Mouse (Mus musculus) megakaryocyte, adult 5-6 weeks (primary cell): ENCODE results near the gene Zfp442. TPM values are rescaled to one million over a fixed set of nuclear protein-coding genes. Genes with fewer than 3 reads are reported as not detected.
"Not testable (repeated sequence)": the region's sequence is repeated elsewhere in the genome, so short reads cannot be mapped to it uniquely, and the experiment has no call there.

Experiments used
- ATAC-seq: 2 replicates; pipeline ENCODE4 v1.8.0; 2016; ENCODE audit warnings: mild to moderate bottlenecking, inconsistent platforms; ENCODE audit not compliant: poor library complexity, severe bottlenecking
- total RNA-seq, 2 experiments: library from RNA; stranded (forward) in 1 of 2; stranded (reverse) in 1 of 2; fragments of 153-499, 151-499 nt in 1 of 2; fragments of 221-1000, 200-1000 nt in 1 of 2; gene quantifications; 2 replicates each; pipeline versions ENCODE4 v1.2.3 to v1.2.4; 2015 to 2017

The Zfp442 gene
- 1.9 and 3.3 TPM in 2 replicates for total RNA-seq (2015)
- 2.4 and 2.6 TPM in 2 replicates for total RNA-seq (2017)

- peak; percentile 81 for ATAC-seq
Observed at GRCm38 (mm10) chr2:150451180-150451919, at the start of gene Zfp442. TSS of gene Zfp442 (minus strand) at chr2:150451486.

DNA sequence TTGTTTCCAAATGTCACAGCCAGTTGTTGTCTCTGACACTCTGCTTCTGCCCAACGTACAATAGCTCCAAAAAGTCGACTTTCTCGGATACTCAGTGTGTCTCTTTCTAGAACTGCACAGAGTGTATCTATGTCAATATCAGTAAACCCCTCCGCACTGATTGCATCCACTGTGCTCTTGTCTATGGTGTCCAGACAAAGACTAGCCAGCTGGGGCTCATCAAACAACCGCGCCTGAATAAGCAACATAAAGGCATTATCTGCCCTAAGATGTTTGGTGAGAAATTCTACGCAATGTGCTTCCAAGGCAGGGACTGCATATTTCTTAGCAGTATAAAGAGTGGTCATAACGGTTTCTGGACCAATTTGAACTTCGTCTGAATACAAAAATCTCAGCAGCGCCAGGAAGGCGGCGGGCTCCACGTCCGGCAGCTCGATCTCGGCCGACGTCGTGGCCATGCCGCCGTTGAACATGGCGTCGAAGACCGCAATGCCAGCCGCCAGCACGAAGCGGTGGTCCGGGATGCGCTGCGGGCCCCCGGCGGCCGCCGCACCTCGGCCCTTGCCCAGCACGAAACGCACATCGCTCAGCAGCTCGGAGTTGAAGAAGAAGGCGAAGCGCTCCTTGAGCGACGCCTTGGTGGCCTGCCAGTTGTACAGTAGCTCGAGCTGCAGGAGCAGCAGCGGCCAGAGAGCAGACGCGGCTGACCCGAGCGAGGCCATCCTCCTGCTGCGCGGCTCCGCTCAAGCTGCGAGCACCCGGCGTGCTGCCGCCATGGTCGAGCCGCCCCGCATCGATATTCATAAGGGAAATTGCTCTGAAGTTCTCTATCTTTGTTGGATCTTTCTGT is 49.1 kb upstream of the Zfp442 start:
- ATAC-seq = peak; percentile 52; the same call in 1 of the 2 replicates

DNA sequence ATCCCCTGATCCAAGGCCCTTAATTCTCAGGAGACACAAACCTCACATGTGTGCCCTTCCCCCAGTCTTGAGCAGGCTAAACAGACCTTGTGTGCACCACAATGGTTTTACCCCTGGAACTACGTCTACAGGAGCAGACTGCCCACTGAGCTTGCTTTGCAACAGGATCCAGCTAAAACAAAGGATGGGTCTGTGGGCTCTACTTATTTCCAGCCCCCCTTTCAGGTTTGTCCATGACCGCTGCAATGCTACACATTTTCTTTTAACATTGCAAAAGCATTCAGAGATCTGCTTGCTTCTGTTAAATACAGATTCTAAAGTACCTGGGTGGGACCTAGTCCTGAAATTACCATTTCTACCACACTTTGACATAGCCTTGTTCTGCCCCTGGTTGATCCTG is 41.7 kb upstream of the Zfp442 start:
- no peak for ATAC-seq

DNA sequence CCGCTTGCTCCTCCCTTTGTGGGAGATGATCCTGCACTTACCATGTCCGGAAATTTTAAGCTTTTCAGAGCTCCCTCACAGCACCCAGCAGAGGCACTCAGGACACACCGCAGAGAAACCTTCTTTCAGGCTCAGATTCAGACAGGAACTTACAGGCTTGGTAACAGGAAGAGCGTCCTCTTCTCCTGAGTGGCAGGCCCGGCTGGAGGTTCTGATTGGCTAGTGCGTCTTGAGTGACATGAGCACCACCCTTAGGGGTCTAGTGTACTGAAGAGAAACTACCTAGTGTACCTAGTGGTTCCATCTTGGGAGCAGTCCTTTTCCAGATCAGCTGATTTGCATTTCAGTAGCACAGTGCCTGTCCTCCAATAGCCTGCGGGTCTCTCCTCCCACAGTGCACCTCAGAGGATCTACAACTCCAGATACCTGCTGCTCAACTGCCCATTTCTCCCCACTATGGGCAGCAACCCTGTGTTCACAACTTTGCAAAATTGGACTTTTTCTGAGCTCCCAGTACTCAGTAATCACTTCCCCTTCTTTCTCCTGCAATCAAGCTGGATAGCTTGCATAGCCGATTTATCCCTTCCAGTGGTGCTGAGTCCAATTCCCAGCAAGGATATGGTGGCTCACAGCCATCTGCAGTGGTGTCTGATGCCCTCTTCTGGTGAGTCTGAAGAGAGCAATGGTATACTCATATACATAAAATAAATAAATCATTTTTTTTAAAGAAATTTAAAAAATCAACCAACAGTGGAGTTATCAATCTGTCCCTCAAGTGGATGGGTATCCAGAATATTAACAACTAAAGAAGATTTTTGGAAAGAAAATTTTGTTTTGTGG is 33.9 kb upstream of the Zfp442 start, which contains the start of gene Zfp345:
Gene Zfp345 (minus strand): TSS at position 153 of the 840 bp plus-strand sequence.
- not testable (repeated sequence) for ATAC-seq

- peak; percentile 45 for ATAC-seq
Observed at GRCm38 (mm10) chr2:150439084-150439483, 12.2 kb downstream of the Zfp442 start.

DNA sequence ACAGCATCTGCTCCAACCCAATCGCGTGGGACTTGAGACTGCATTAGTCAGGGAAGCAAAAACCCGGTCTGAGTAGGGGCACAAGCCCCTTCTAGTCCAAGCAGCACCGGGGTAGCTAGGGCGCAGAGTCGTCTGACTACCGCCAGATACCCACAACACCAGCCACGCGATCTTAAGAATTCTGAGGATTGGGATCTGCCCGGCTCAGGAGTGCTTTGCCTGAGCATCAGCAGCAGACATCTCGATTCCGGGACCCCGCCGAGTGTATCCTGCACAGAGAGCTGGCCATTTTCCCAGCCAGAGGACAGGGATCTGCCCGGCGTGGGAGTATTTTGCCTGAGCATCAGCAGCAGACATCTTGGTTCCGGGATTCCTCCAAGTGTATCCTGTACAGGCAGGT is 39.1 kb downstream of the Zfp442 start:
- ATAC-seq = not testable (repeated sequence)

GRCm38 (mm10) chr2:150390198-150390597 is 61.1 kb downstream of the Zfp442 start:
- ATAC-seq = no peak

- peak; percentile 27; the same call in 1 of the 2 replicates for ATAC-seq
Observed at GRCm38 (mm10) chr2:150385553-150386106, 65.7 kb downstream of the Zfp442 start.

GRCm38 (mm10) chr2:150362878-150363229 is 88.4 kb downstream of the Zfp442 start:
- peak; percentile 77 for ATAC-seq

DNA sequence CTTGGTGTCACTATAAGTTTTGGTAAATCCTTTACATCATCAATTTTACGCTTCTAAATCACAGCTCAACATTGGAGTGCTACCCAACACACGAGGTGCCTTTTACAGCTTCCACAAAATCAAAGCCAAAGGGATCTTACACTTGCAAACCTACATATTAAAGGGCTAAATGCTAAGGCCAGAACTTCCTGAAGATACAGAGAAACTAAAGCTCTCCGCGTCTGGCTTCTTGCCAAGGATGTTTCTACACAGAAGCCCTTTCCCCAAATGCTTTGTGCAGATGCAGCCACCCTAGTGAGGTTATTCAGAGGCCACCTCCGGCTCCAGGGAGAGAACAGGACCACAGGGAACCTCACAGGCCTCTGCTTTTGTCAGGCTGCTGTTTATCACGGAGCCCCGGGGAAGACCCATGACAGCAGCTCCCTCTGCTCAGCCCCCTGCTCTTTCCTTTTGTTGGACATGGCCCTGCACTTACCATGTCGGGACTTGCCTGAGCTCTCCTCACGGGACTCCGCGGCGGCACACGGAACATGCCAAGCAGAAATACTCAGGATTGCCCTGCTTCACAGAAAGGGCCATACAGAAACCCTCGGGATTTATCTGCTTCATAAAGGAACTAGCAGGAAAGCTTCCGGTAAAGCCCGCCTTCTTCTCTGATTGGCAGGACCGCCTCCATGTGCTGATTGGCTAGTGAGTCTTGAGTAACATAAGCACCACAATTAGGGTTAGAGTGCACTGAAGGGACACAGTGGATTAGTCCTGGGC is 89.0 kb downstream of the Zfp442 start, which contains the start of gene 3300002I08Rik:
Gene 3300002I08Rik (minus strand): TSS at position 653 of the 765 bp plus-strand sequence.
- ATAC-seq = peak; percentile 95

Other genes starting within 250 kb of the Zfp442 start
- 1.8 and 2.5 TPM in 2 replicates for gene Zfp937, start 233.4 kb downstream of the Zfp442 start, total RNA-seq (2015)
- gene Zfp937, start 233.4 kb downstream of the Zfp442 start, total RNA-seq (2017) = 2.2 and 2.8 TPM in 2 replicates
- gene Gm21994, start 195.9 kb downstream of the Zfp442 start, total RNA-seq (2015) = 2.8 and 4.4 TPM in 2 replicates
- 3.5 and 6.2 TPM in 2 replicates for gene Gm21994, start 195.9 kb downstream of the Zfp442 start, total RNA-seq (2017)
- not detected in 2 replicates for gene Gm14124, start 194.0 kb downstream of the Zfp442 start, total RNA-seq (2015)
- not detected in 2 replicates for gene Gm14124, start 194.0 kb downstream of the Zfp442 start, total RNA-seq (2017)
- 1.7 TPM in 1 of 2 replicates, not detected in the other for gene Gm10130, start 127.8 kb downstream of the Zfp442 start, total RNA-seq (2015)
- 1.6 and 2.2 TPM in 2 replicates for gene Gm10130, start 127.8 kb downstream of the Zfp442 start, total RNA-seq (2017)
- gene 3300002I08Rik, start 88.7 kb downstream of the Zfp442 start, total RNA-seq (2015) = 2.7 and 5.6 TPM in 2 replicates
- gene 3300002I08Rik, start 88.7 kb downstream of the Zfp442 start, total RNA-seq (2017) = 7.2 and 11.2 TPM in 2 replicates
- not detected in 2 replicates for gene Zfp345, start 33.6 kb upstream of the Zfp442 start, total RNA-seq (2015)
- gene Zfp345, start 33.6 kb upstream of the Zfp442 start, total RNA-seq (2017) = 0.20 and 0.22 TPM in 2 replicates
- gene Cst7, start 118.9 kb upstream of the Zfp442 start, total RNA-seq (2015) = 36.9 and 41.1 TPM in 2 replicates
- 24.5 and 39.6 TPM in 2 replicates for gene Cst7, start 118.9 kb upstream of the Zfp442 start, total RNA-seq (2017)
- 22.2 and 25.1 TPM in 2 replicates for gene Apmap, start 157.1 kb upstream of the Zfp442 start, total RNA-seq (2015)
- gene Apmap, start 157.1 kb upstream of the Zfp442 start, total RNA-seq (2017) = 39.1 and 39.8 TPM in 2 replicates
- 12.4 and 15.1 TPM in 2 replicates for gene Acss1, start 217.0 kb upstream of the Zfp442 start, total RNA-seq (2015)
- 14.4 and 15.9 TPM in 2 replicates for gene Acss1, start 217.0 kb upstream of the Zfp442 start, total RNA-seq (2017)
- not detected in 2 replicates for gene Vsx1, start 237.9 kb upstream of the Zfp442 start, total RNA-seq (2015)
- not detected in 2 replicates for gene Vsx1, start 237.9 kb upstream of the Zfp442 start, total RNA-seq (2017)